Mouse (Mus musculus) cerebellum, adult (tissue): ENCODE results near the gene Styx.
"Not testable (repeated sequence)": the region's sequence is repeated elsewhere in the genome, so short reads cannot be mapped to it uniquely, and the experiment has no call there.

Experiments
- ATAC-seq: cut with Nextera tagmentation; 2 replicates; pipeline ENCODE4 v1.9.2; 2017; ENCODE audit warnings: mild to moderate bottlenecking, moderate library complexity, mixed read lengths; ENCODE audit not compliant: insufficient number of reproducible peaks, low FRiP score, low TSS enrichment

The Styx gene

DNA sequence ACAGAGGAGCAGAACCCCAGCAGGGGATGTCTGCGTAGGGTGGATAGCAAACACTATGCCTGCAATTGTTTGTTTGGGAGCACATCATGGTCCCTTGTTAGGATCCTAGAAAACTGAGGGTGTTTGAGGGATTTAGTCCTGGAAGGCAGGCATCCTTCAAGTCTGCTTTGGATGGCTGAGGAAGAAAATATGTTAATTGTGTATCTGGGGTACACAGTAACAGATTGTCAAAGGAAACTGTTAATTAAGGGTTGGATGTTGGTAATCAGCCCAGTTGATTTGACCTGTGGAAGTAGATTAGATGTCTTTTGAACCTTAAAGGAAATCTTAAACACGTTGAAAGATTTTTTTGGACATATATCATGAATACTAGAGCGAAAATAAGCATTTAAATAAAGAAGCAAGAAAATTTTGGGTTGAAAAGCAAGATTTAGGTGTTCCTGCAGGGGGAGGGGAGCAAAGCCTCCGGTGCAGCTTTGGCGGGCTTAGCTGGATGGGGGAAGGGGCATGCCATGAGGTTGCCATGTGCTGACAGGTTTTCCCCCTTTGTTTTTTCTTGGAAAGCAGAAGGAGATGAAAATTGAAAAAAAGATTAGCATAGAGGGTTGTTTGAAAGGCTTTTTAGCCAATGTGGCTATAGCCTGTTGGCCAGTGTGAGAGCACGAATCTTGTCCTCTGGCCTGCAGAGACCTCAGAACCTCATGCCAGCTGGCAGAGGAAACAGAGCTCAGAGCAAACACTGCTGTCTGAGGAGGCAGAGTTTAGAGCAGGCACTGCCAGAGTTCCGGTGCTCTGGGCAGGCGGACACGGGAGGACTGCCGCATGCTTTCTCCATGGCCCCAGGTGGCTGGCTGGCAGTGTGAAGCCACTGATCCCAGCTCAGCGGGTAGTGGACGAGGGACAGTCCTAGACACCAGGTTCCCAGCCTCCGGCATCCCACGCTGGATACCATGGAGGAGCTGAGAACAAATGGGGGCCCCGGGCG, 13.6 kb downstream of the Styx start:
- ATAC-seq: peak; percentile 97

DNA sequence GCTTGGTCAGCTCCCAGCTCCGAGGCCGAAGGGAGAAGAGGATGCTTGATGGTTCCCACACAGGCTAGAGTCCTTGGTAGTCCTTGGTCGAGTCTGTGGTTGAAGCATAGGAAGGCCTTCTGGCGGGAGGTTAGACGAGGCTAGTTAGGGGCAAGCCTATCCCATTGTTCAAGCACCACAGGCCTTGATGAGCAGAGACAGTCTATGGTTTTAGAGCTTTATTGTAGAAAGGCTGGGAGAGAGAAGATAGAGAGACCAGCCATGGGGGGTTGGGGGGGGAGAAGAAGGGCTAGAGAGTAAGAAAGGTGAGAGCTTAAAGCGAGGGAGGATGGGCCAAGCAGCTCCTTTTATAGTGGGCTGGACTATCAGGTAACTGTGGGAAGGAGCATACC, 14.3 kb downstream of the Styx start:
- no peak for ATAC-seq

DNA sequence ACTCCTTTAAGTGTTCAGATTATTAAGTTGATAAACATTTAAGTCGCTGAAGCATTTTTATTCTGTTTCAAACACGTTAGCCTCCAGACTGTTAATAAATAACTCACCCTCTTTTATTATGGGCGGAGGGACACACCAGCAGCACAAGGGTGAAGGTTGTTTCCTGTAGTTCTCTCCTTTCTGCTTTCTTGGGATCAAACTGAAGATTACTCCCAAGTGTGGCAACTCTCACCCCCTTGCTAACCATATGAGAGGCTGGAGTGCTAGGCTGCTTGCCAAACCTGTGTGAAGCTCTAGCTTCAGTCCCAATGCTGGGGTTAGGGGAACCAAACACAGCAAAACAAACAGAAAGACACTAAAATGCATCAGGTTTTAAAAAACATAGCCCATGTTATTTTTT, 27.9 kb downstream of the Styx start:
- ATAC-seq: no peak

DNA sequence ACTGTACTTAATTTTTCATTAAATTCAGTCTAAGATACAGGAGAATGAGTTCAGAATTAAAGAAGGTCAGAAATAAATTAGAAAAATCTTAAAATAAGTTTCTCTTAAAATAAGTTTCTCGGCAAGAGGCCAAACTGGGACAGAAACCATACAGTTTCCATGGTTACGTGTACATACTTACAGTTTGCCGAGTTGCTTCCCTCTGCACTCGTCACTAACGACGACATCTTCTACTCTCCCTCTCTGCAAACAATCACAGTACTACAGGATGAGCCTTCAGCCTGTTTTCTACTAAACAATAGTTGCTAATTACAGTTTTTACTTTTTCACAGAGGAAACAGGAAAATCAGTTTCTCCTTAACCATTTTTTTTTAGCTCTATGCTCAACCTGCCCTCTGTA, 29.9 kb downstream of the Styx start:
- ATAC-seq: no peak

DNA sequence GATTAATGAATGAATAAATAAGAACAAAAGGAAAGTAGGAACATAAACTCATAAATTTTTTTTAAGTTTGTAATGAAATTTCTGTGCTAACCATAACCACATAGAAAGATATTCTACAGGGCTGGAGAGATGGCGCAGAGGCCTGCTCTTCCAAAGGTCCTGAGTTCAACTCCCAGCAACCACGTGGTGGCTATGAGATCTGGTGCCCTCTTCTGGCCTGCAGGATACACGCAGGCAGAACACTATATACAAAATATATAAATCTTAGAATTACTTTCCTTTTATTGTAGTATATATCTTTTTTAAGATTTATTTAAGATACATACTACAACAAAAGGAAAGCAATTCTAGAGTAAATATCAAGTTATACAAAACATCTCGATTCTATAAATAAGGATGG, 32.0 kb downstream of the Styx start:
- no peak for ATAC-seq

DNA sequence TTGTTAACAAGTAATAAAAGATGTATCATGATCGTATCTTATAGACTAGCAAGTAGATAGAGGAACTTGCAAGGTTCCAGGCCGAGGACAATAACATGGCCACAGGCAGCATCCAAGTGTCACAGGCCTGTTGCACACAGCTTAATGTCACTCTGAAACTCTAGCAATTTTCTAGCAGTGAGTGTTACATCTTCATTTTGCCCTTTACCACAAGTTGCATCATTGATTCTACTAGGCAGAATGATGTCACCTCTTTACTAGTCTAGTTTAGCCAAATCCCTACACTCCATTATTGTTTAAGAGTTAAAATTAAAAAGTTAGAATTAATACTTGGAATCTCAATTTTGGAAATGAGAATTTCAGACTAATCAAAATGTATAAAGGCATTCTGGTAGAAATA, 34.7 kb downstream of the Styx start:
- ATAC-seq: no peak

DNA sequence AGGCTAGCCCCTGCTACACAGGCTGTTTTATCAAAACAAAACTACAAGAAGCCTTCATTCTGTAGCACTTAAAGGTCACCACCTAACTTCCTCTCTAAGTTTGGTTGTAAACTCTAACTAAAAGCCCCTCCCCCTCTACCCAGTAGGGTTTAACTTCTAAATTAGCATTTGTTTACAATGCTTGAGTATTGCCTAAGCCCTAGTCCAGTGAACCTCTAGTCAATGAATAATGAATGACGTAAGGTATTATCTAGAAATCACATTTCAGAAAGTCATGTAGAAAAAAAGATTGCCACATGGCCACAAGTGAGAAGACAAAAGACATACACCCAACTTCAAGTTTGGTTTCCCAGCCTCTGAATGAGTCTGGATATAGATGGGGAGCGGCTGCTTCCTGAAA, 36.6 kb downstream of the Styx start:
- no peak for ATAC-seq

DNA sequence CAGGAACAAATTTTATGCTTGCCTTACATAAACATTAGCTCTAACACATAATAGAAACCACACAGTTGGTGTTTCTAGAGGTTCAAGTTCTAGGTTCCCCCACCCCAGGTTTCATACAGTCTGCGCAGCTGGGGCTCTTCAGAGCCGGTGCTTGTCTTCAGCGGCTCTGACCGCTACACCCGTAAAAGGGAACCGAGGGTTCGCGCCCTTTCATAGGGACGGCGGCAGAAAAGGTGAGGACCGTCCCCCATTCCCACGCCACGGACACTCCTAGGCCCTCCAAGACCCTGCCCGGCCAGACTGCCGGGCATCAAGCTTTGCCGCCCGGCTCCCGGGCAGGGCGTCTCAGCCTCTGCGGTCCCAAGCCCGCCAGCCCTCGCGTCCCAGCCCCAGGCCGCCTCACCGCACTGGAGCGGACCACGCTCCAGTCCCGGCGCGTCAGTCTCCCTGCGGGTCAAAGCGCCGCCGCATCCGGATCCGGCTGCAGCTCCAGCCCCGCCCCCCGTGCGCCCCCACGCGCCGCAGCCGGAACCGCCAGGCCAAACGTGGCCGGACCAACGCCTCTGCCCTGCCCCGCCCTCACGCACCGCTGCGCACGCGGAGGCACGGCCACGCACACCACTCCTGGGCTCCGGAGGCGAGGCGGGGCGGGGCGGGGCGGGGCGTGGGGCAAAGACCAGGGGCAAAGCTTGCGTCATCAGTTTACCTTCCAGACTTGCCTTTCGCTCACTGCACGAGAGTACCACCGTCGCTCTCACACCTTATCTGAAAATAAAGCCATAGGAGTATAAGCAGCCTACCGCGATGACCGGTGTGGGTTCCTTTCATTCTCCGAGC, 37.7 kb downstream of the Styx start:
- ATAC-seq: peak; percentile 97

DNA sequence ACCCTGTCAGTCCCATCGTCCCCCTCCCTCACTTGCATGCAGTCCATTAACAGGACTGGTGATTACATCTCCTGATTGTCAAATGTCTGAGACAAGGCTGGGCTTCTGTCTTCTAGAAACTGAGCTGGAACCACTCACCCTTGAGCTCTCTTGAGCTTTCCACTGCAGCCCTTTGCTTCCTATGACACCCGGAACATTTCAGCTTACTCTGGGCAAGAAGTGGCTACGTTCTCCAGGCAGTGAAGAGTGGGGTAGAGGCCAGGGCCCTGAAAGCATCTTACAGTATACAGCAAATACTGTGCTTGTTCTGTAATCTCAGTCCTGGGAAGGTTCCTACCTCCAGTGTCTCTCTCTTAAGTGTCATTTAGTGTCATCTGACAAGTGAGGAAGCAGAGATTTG, 38.3 kb downstream of the Styx start:
- no peak; the same call in none of the 2 replicates for ATAC-seq

DNA sequence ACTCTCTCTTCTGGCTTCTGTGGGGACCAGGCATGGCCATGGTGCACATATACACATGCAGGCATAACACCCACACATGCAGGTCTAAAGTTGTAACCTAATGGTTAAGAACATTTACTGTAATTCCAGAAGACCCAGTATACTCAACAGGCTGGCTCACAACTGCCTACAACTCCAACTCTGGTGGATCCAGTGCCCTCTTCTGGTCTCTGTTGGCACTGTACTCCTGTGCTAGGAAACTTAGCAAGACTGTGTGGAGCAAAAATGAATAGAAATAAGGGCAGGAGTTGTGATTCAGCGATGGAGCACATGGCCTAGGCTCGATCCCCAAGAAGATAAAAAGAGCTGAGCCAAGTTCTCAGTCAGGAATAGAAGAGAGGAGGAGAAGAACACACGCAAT, 48.9 kb downstream of the Styx start:
- no peak for ATAC-seq

DNA sequence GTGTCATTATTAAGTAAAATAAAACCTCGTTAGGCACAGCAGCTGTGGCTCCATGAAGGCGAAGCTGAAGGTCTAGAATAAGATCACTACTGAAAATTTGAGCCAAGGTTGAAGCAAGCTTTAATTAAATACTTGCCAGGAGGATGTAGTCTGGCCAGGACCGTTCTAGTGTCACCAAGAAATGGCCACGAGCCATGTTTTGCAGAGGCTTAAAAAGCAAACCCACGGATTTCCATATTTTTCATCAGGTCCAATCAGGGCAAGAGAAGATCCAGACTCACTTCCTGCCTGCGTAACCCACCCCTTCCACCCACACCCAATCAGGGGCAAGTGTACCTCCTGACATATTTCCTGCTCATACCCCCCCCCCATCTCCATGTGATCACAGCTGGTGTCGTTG, 52.8 kb downstream of the Styx start:
- no peak for ATAC-seq

DNA sequence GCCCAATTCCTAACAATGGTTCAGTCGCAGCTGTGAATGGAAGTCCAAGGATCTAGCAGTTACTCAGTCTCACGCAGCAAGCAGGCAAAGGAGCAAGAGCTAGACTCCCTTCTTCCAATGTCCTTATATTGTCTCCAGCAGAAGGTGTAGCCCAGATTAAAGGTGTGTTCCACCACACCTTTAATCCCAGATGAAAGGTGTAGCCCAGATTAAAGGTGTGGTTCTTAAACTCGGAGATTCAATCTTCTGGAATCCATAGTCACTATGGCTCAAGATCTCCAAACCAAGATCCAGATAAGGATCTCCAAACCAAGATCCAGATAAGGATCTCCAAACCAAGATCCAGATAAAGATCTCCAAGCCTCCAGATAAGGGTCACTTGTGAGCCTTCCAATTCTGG, 53.9 kb downstream of the Styx start, which contains the start of gene Gnpnat1:
TSS of gene Gnpnat1 (minus strand) at position 101 of the 400 bp plus-strand sequence.
- not testable (repeated sequence) for ATAC-seq

DNA sequence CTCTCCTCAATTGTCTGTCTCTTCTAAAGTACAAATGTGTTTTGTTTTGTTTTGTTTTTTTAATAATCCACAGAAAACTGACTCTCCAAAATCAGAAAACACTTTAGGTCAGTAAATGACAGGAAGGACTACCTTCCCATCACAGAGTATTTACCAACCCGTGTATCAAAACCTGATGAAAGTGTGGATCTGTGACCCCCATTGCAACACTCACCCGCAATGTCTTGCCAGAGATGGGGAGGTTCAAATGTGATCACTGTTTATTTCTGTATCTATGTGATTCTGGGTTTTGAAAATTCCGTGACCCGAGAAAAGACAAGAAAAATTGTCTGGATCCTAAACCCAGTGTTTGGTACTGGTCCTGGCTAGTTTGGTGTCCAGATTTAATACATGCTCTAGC, 65.4 kb downstream of the Styx start:
- ATAC-seq: no peak

DNA sequence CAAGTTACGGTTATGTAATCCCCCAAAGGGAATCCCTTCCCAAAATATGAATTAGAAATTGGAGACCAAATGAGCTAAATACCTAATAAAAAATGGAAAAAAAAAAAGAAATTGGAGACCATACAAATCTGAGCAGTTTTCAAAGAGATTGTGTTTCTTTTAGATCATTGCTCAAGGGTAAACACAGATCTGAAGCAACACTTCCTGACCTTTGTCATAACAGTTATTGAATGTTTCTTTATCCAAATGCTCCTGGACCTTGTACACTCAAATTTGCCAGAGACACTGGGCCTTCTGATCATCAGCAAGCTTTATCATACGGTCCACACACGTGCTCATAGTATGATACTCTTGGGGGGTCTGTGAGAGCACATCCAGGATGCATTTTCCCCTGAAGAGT, 67.7 kb downstream of the Styx start:
- no peak for ATAC-seq

DNA sequence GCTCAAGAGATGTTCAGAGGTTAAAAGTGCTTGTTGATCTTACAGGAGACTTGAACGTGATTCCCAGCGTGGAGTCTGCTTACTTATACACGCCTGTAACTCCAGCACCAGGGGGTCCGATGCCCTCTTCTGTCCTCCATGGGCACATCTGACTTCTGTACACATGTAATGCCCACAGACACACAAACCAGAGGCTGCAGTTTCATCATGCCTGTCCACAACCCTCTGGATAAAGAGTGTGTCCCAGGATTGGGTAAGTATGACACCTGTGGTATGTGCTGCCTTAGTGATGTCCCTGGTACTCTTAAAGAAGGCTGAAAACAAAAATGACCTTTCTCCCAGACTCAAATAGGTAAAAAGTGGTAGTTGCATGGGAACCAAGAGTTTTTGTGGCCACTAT, 68.4 kb downstream of the Styx start:
- no peak for ATAC-seq

DNA sequence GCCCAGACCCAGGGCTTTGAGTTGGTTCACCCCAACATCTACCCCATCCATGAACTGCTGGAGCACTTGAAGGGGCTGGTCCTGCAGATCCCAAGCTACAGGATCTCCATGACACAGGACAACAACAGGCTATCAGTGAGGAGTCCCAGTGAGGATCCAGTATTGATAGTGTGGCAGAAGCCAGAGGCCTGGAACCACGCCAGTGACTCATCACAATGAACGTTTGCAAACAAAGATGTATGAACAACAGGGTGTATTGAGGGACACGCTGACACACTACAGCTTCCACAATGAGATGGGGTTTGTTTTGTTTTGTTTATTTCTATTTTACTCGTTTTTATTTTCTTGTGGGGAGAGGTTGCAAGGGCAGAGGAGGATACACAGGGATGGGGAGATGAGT, 71.5 kb downstream of the Styx start:
- no peak for ATAC-seq

DNA sequence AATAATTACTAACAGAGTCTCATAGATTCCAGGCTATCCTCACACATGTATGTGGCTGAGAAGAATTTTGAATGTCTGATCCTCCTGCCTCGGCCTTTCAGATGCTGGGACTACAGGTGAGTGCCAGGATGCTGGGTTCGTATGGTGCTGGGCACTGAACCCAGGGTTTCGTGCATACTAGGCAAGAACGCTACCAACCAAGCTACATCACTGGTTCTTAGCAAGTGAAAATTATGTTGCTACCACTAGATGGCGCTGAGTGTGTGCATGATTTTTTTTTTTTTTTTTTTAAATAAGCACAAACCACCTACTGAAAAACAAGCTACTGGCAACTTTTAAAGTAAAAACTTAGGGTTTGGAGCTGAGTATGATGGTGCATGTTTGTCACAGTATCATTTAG, 72.3 kb downstream of the Styx start:
- peak; percentile 78; the same call in 1 of the 2 replicates for ATAC-seq

DNA sequence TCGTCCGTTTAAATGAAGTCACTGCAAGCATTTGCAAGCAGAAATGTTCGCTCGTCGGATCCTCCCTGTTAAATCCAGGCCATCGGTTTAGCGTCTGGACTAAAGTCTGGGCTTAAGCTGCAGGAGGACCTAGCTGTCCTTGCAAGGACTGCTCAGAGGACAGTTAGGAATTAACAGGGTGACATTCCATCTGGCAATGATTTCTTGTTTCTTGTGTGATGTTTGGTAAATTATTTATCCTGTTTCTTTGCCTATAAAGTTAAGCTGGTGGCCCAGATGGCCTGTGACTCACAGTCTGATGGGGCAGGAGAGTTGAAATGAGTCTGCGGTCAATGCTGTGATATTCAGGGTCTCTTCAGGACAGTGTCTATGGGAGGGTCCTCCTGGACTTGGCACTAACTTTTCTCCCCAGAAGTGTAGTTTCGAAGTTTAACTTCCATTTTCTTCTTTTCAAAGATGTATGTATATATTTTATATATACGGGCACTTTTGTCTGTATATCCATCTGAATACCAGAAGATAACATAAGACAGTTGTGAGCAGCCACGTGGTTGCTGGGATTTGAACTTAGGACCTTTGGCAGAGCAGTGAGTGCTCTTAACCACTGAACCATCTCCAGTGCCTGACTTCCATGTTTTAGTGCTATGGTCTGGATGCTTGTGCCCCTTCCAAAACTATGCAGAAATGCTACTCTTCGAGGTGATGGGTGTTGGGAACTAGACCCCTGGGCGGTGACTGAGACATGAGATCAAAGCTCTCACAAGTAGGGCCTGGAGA, 79.4 kb downstream of the Styx start:
- ATAC-seq: no peak

DNA sequence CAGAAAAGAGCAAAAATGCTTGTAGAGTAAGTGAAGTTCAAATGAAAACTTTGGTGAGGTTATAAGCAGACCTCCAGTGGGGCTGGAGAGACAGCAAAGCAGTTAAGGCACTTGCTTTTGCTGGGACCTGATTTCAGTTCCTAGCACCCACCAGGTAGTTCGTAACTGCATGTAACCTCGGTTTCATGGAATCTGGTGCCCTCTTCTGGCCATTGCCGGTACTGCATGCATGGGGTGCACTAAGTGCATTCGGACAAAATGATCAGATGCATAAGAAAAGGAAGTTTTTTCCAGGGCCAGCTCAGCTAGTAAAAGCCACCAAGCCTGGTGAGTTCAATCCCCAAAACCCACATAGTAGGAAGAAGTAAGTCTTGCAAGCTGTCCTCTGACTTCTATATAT, 81.1 kb downstream of the Styx start:
- ATAC-seq: no peak

DNA sequence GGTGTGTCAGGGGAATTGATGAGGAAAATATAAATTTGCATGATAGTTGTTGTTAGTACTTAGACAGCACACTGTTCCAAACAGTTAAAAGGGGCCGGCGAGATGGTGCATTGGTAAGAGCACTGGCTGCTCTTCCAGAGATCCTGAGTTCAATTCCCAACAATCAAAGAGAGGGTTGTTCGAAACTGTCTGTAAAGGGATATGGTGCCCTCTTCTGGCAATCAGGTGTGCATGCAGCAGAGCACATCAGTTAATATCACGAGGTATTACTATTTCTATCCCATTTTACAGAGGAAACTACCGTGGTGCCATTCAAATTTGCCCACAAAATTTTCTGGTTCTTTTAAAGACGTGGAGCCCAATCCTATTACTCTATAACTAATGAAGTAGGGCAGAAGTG, 83.3 kb downstream of the Styx start:
- ATAC-seq: no peak
